Mouse (Mus musculus) lung, adult 18-20 months (tissue): ENCODE data around the gene Tmem199.

ENCODE experiments used
- DNase-seq, 2 experiments: peaks; one replicate each; pipeline ENCODE4 v3.0.0; 2022; ENCODE audit warnings: mixed read lengths in 2 of 2

The Tmem199 gene

DNA sequence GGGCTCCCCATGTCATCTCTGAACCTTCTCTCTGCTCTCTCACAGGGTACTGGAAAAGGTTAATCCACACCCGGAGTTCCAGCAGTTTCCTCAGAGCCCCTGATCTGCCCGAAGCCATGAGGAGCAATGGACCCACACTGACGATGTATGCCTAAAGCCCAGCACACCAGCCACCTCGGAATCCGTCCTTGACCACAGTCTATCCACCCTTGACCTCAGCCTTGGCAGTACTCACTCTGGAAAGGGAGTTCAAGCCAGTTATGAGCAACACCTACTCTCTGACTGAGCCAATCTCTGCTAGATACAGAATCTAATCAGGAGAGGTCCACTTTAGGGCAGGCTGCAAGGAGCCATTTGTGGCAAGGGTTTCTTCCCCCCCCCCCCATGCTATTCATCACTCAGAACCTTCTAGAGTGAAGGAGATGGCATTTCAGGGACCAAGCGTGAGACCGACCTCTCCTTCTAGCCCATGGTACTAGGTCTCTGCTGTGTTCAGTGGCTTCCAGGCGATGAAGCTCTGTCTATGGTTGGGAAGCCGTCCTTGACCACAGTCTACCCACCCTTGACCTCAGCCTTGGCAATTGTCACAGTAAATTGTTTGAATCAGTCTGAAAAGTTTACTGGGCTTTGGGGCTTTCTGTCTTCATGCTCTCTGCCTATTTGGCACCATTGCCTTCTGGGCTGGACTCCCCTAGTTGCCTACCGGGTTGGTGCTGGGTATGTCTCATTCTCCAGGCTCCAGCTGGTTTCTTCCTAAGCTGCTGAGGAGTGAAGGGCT, 40.5 kb downstream of the Tmem199 start:
- DNase-seq = no peak

- DNase-seq = no peak
Observed at GRCm38 (mm10) chr11:78467932-78468331, 44.0 kb downstream of the Tmem199 start.

- DNase-seq = no peak
Observed at GRCm38 (mm10) chr11:78467515-78467914, 44.5 kb downstream of the Tmem199 start.

- no peak for DNase-seq
Observed at GRCm38 (mm10) chr11:78466242-78466912, 45.6 kb downstream of the Tmem199 start.

DNA sequence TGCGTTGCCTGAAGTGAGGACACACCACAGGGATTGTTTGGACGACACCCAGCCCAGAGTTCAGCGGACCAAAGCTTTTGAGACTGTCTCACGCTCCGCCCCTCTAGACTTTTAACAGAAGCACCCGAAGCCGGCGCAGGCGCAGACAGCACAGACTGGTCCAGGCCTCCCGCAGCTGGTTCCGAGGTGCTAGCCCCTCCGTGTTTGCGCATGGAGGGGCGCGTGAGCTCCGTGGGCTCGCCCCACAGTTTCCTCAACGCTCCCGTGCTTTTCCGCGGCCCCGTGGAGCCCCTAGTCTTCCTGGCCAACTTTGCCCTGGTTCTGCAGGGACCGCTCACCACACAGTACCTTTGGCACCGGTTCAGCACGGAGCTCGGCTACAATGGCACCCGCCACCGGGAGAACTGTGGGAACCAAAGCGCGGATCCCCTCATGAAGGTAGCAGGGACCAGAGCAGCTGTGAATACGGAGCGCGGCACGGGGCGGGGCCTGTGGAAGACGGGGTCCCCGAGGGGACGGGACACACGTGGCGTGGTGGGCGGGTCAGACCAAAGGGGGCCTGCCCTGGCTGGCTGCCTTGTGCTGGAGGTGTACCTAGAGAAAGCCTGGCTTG, 46.3 kb downstream of the Tmem199 start, which contains the start of gene Slc46a1:
TSS of gene Slc46a1 (plus strand) at position 130 of the 613 bp plus-strand sequence.
- peak; percentile 81 to 86 for DNase-seq

GRCm38 (mm10) chr11:78465116-78465515, 46.9 kb downstream of the Tmem199 start:
- no peak for DNase-seq

DNA sequence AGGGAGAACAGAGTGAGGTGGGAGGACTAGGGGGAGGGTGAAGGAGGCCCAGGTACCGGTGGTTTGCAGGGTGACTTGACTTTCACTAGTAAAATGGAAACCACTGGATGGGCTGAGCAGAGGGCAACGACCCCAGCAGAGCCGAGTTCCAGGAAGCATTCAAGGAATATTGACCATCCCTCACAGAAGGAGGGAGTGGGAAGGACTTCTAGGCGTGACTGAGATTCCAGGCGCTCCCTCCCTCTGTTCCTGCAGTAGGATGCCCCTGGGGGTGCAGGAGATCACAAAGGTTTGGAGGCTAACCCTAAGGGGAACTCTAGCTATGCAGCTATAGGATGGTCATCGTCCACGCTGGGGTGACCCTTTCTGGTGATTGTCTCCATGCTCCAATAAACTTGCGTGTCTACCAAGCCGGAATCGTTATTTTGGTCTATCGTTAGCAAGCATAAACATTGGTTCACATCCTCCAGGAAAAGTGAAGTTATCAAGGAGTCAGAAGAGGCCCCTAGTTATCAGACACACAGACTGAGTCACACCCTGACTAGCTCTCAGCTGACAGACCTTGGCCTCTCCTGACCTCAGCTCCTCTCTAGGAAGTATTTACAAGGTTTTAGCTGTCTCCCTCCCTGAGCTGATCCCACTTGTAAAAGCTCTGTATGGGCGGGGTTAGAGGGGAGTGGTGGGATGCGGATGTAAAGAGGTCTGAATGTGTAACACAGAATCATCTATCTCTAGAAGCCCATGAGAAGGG, 48.5 kb downstream of the Tmem199 start:
- no peak for DNase-seq

GRCm38 (mm10) chr11:78462669-78463068, 49.3 kb downstream of the Tmem199 start:
- DNase-seq = no peak

GRCm38 (mm10) chr11:78461894-78462293, 50.1 kb downstream of the Tmem199 start:
- no peak for DNase-seq

- no peak for DNase-seq
Observed at GRCm38 (mm10) chr11:78458740-78459139, 53.2 kb downstream of the Tmem199 start.
